In genomic region chr7:84272206-84272818, GRCm38 (mm10) we compare ENCODE assay signal across 8 mouse cellular contexts.
DNase-seq lines count a peak whose midpoint lies in the region; ATAC-seq and TF ChIP-seq lines count a peak whose summit lies in the region.

No protein-coding gene starts in this region.

- TF ChIP-seq RAD21 in CH12.LX (IDR thresholded peaks at IDR 0.05; ENCODE audit: low read depth, low read length) = peak; percentile 99

- H3K27ac ChIP-seq in CH12.LX (ENCODE audit: insufficient read depth, low read depth) = no peak overlapping the region
- H3K27ac ChIP-seq in forebrain, embryonic 14.5 days (ENCODE audit: low read depth, low read length) = no peak overlapping the region
- no peak overlapping the region for H3K27ac ChIP-seq in liver, embryonic 16.5 days (ENCODE audit: low read length)
- H3K27ac ChIP-seq in neural tube, embryonic 13.5 days (replicated peaks) = no peak overlapping the region

- intact Hi-C loops in heart, postnatal 10 days (cut with DNase I) = loop anchor here (1.0 kb wide), 4 partner anchors 84 to 358 kb away; no protein-coding TSS in a partner anchor

- no peaks in the 10 kb centered on the region for H3K27me3 ChIP-seq in CH12.LX (replicated peaks)
- H3K27me3 ChIP-seq in forebrain, embryonic 14.5 days (replicated peaks; ENCODE audit: control insufficient read depth, insufficient read depth, low read length) = no peaks in the 10 kb centered on the region
- H3K27me3 ChIP-seq in liver, embryonic 16.5 days (ENCODE audit: control insufficient read depth, insufficient read depth, low read depth, low read length) = no peaks in the 10 kb centered on the region
- H3K27me3 ChIP-seq in neural tube, embryonic 13.5 days = no peaks in the 10 kb centered on the region

- no peaks in the 10 kb centered on the region for H3K9me3 ChIP-seq in CH12.LX (replicated peaks; ENCODE audit: low read length)
- no peaks in the 10 kb centered on the region for H3K9me3 ChIP-seq in forebrain, embryonic 14.5 days (replicated peaks; ENCODE audit: control insufficient read depth, low read length)
- H3K9me3 ChIP-seq in liver, embryonic 16.5 days (replicated peaks; ENCODE audit: control insufficient read depth, low read length) = no peaks in the 10 kb centered on the region
- H3K9me3 ChIP-seq in neural tube, embryonic 13.5 days = no peaks in the 10 kb centered on the region

- peak; percentile 88 for DNase-seq in CH12.LX (ENCODE audit: extremely low read depth)
- DNase-seq in c-Kit-positive CD71-positive TER-119-positive erythroid progenitor cells, embryonic 14.5 days (ENCODE audit: low spot score) = peak; percentile 22
- DNase-seq in forebrain, embryonic 14.5 days (ENCODE audit: low spot score) = peak; percentile 87
- DNase-seq in heart, postnatal 10 days = peak; percentile 82 to 87
- peak; percentile 86 to 91 for DNase-seq in kidney, postnatal 4 days
- DNase-seq in telencephalon, adult 2 months (ENCODE audit: low read depth, low spot score) = peak; percentile 72

- H3K4me3 ChIP-seq in CH12.LX (replicated peaks in 1 of 3; ENCODE audit: low read depth in 2 of 3, low read length in 2 of 3, poor library complexity in 1 of 3) = no peak overlapping the region
- H3K4me3 ChIP-seq in forebrain, embryonic 14.5 days (ENCODE audit: low read depth, low read length) = no peak overlapping the region
- no peak overlapping the region for H3K4me3 ChIP-seq in liver, embryonic 16.5 days (ENCODE audit: low read depth, low read length)
- no peak overlapping the region for H3K4me3 ChIP-seq in neural tube, embryonic 13.5 days

- H3K4me1 ChIP-seq in CH12.LX (ENCODE audit: control insufficient read depth in 1 of 2, insufficient read depth in 2 of 2) = peaks cover 12 to 13% of the 10 kb centered on the region in 2 experiments
- H3K4me1 ChIP-seq in forebrain, embryonic 14.5 days (ENCODE audit: control insufficient read depth, insufficient read depth, low read length) = no peaks in the 10 kb centered on the region
- no peaks in the 10 kb centered on the region for H3K4me1 ChIP-seq in liver, embryonic 16.5 days (ENCODE audit: control insufficient read depth, low read depth, low read length)
- H3K4me1 ChIP-seq in neural tube, embryonic 13.5 days (replicated peaks) = no peaks in the 10 kb centered on the region; the same call in 1 of the 2 replicates

- dilution Hi-C loops in CH12.LX (cut with MboI; ENCODE audit: extremely low pct_ligation_motif_present, extremely low pct_unique_long_range_greater_than_20kb, low sequenced_read_pairs) = no loop called here

- H3K79me2 ChIP-seq in CH12.LX (replicated peaks; ENCODE audit: control insufficient read depth, extremely low read depth, insufficient read depth, poor library complexity, severe bottlenecking) = no peaks in the 10 kb centered on the region

- no peak for TF ChIP-seq POLR2A in CH12.LX (IDR thresholded peaks at IDR 0.05; ENCODE audit: low read depth, low read length)

- H3K9ac ChIP-seq in CH12.LX (ENCODE audit: insufficient read depth, low read depth) = no peak overlapping the region
- no peak overlapping the region for H3K9ac ChIP-seq in forebrain, embryonic 14.5 days (ENCODE audit: low read length)
- H3K9ac ChIP-seq in liver, embryonic 16.5 days (ENCODE audit: low read depth, low read length) = no peak overlapping the region
- no peak overlapping the region for H3K9ac ChIP-seq in neural tube, embryonic 13.5 days

- peak; percentile 71 to 99 for TF ChIP-seq CTCF in CH12.LX (conservative IDR thresholded peaks at IDR 0.05 in 1 of 2, IDR thresholded peaks at IDR 0.05 in 1 of 2; ENCODE audit: low read depth in 2 of 2, low read length in 2 of 2)

- H3K36me3 ChIP-seq in CH12.LX (replicated peaks in 1 of 2; ENCODE audit: control insufficient read depth in 1 of 2, insufficient read depth in 1 of 2, low read length in 1 of 2) = no peaks in the 10 kb centered on the region
- peaks cover 87% of the 10 kb centered on the region for H3K36me3 ChIP-seq in forebrain, embryonic 14.5 days (ENCODE audit: control insufficient read depth, insufficient read depth, low read length)
- H3K36me3 ChIP-seq in liver, embryonic 16.5 days (ENCODE audit: control insufficient read depth, insufficient read depth) = no peaks in the 10 kb centered on the region
- peaks cover 83% of the 10 kb centered on the region for H3K36me3 ChIP-seq in neural tube, embryonic 13.5 days

- WGBS in forebrain, embryonic 14.5 days = 31% methylated on average over 7 of the region's 7 CpGs
- 21% methylated on average over 7 of the region's 7 CpGs for WGBS in liver, embryonic 16.5 days (ENCODE audit: insufficient replicate concordance)
- 32% methylated on average over 7 of the region's 7 CpGs for WGBS in neural tube, embryonic 13.5 days

- peak; percentile 83 for ATAC-seq in forebrain, embryonic 14.5 days
- peak; percentile 64 for ATAC-seq in liver, embryonic 16.5 days (ENCODE audit: low read depth)
- ATAC-seq in neural tube, embryonic 13.5 days (ENCODE audit: low read depth) = peak; percentile 74

- H3K4me2 ChIP-seq in CH12.LX (ENCODE audit: insufficient read depth, low read depth, poor library complexity, severe bottlenecking) = no peak overlapping the region
- no peak overlapping the region for H3K4me2 ChIP-seq in forebrain, embryonic 14.5 days (ENCODE audit: low read length)
- no peak overlapping the region for H3K4me2 ChIP-seq in liver, embryonic 16.5 days (ENCODE audit: low read depth, low read length)
- no peak overlapping the region for H3K4me2 ChIP-seq in neural tube, embryonic 13.5 days

- in situ Hi-C loops in CH12.LX (cut with MboI; ENCODE audit: low pct_ligation_motif_present, low pct_unique_long_range_greater_than_20kb, low sequenced_read_pairs) = loop anchor here (25.0 kb wide), 1 partner anchor 110 kb away; the partner anchor contains the start of gene Abhd17c

- TF ChIP-seq EP300 in CH12.LX (IDR thresholded peaks at IDR 0.05; ENCODE audit: low read length) = no peak

TF ChIP-seq in CH12.LX, 34 proteins besides CTCF, POLR2A, EP300 and RAD21:
- TF ChIP-seq ZKSCAN1 (IDR thresholded peaks at IDR 0.05; ENCODE audit: borderline replicate concordance, low read depth, low read length) (no peak), MYC (IDR thresholded peaks at IDR 0.05; ENCODE audit: low read depth, low read length) (peak; percentile 70; the same call in 1 of the 2 replicates), NELFE (IDR thresholded peaks at IDR 0.05; ENCODE audit: low read depth, low read length) (peak; percentile 29; the same call in 1 of the 2 replicates), MAFK (IDR thresholded peaks at IDR 0.05; ENCODE audit: insufficient replicate concordance, low read length) (peak; percentile 46; the same call in 1 of the 2 replicates), TCF12 (IDR thresholded peaks at IDR 0.05; ENCODE audit: low read depth, low read length) (peak; percentile 63), TBP (conservative IDR thresholded peaks at IDR 0.05; ENCODE audit: low read depth, low read length) (no peak), MAX (IDR thresholded peaks at IDR 0.05; ENCODE audit: low read length) (peak; percentile 61), MEF2A (IDR thresholded peaks at IDR 0.05; ENCODE audit: borderline replicate concordance, low read depth, low read length) (peak; percentile 65; the same call in 1 of the 2 replicates), MAZ (IDR thresholded peaks at IDR 0.05; ENCODE audit: low read depth, low read length) (0 out of 2 replicates have a peak, but pooled peaks have one; percentile 46), SMC3 (IDR thresholded peaks at IDR 0.05; ENCODE audit: low read depth, low read length) (peak; percentile 100), ZC3H11A (IDR thresholded peaks at IDR 0.05; ENCODE audit: low read depth, low read length) (peak; percentile 99), MXI1 (IDR thresholded peaks at IDR 0.05; ENCODE audit: low read depth, low read length) (no peak; the same call in 1 of the 2 replicates), IRF4 (IDR thresholded peaks at IDR 0.05; ENCODE audit: low read depth, low read length) (peak; percentile 72; the same call in 1 of the 2 replicates)
TF ChIP-seq in CH12.LX: peak in this region for 10.

Comparison
In these comparisons a context has a peak if more than half of its experiments do, and no peak if none do; other contexts are left out.
1. DNase-seq: peak in every context shown above with its lines; median percentile 88 in kidney, postnatal 4 days; 88 in CH12.LX; 87 in forebrain, embryonic 14.5 days; 84 in heart, postnatal 10 days; 72 in telencephalon, adult 2 months; 22 in c-Kit-positive CD71-positive TER-119-positive erythroid progenitor cells, embryonic 14.5 days.